Mouse (Mus musculus) right cerebral cortex, postnatal 36 days (tissue): ENCODE results near the gene Tgfbr3.

Experiments used
- DNase-seq, 2 experiments: peaks; one replicate each; pipeline ENCODE4 v3.0.0; 2022; ENCODE audit warnings: low spot score in 2 of 2, mixed read lengths in 1 of 2

Gene Tgfbr3

GRCm38 (mm10) chr5:107080986-107081624 is 208.3 kb downstream of the Tgfbr3 start:
- DNase-seq: no peak

- DNase-seq: no peak
Measured at GRCm38 (mm10) chr5:107079920-107080319, 209.5 kb downstream of the Tgfbr3 start.

- DNase-seq: peak in 1 of 2 experiments; percentile 20
Measured at GRCm38 (mm10) chr5:107079146-107079638, 210.2 kb downstream of the Tgfbr3 start.

DNA sequence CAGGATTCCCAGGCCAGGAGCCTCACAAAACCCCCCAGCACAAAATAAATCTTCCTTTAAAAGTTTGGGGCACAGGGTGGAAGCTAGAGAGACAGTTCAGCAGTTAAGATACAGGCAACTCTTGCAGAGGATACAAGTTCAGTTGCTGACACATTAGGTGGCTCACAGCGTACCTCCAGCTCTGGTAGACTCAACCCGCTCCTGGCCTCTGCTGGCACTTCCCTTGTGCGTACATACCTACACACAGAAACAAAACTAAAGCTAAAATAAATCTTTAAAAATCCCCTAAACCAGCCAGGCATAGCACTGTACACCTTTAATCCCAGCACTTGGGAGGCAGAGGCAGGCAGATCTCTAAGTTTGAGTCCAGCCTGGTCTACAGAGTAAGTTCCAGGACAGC is 211.1 kb downstream of the Tgfbr3 start:
- DNase-seq: no peak

DNA sequence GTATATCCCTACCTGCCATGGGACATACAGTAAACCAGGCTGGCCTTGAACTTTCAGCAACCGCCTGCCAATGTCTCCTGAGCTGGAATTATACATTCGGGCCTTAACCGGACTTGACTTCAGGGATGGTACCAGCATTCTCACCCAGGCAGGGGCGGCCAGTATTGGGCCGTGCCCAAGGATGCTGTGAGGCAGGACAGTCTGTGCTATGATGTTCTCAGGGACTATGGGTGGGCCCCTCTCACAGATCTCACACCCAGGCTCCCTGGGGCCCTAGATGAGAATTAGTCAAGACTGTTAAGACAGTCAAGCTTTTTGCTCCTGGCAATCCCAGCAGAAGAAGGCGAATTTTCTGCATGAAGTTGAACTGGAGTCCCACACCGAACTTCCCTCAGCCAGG is 211.5 kb downstream of the Tgfbr3 start:
- DNase-seq: no peak

DNA sequence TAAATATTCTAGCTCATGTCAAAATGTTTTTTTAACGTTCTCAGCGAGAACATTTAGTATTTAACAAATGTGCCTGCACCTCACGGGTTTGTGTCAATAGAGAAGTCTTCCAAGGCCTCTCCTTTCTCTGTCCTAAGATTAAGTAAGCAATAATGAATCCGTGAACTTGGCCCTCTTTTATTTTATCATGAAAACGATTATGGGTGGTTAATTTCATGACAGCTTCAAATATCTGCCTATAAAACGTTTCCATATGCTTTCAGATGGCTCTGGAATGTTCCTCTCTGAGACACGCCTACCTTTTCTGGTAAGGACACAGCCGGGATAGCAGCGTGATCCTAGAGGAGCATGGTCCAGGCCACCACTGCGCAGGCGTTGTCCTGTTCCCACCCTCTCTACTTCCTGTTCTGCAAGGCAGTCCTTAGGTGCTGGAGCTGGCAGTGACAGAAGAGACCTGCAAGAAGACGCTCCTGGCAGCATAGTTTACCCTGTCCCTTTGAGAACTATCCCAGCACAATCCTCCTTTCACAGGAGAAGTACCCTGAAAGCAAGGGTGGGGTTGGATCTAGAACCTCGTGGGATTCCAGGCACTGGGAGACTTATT is 214.3 kb downstream of the Tgfbr3 start:
- DNase-seq: no peak

- DNase-seq: no peak
Measured at GRCm38 (mm10) chr5:107074350-107074749, 215.1 kb downstream of the Tgfbr3 start.

DNA sequence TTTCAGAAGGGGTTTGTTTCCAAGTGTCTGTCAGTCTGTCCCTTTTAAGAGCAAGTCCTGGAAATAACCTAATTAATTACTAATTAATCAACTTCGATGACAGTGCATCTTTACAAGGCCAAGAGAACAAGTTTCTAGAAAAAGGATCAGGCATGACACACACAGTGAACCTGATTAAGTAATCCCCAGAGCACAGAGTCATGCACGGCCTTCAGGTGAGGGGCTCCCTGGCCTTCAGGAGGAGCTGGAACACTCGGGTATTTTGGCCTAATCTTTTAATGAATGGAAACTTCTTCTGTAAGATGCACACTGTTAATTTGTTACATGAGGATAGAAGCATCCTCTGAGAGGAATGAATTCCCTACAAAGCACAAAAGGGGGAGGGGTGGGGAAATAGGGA is 215.9 kb downstream of the Tgfbr3 start:
- no peak for DNase-seq

DNA sequence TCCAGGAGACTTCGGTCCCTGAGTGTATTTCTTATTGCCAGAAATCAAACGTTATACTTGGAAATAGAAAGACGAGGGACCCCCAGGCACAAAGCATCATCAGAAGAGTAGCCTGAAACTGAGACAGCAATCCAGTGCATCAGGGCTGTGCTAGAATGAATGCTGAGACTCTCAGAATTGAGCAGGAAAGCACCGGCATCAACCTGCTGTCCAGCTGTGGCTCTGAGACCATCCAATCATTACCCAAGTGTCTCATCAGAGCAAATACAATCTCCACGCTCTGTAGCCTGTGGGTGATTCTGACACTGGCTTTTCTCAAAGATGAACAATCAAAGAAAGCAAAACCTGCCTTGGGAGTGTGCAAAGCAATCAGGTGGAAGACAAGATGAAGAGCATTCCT is 221.3 kb downstream of the Tgfbr3 start:
- DNase-seq: no peak

GRCm38 (mm10) chr5:107067531-107067930 is 221.9 kb downstream of the Tgfbr3 start:
- no peak for DNase-seq

DNA sequence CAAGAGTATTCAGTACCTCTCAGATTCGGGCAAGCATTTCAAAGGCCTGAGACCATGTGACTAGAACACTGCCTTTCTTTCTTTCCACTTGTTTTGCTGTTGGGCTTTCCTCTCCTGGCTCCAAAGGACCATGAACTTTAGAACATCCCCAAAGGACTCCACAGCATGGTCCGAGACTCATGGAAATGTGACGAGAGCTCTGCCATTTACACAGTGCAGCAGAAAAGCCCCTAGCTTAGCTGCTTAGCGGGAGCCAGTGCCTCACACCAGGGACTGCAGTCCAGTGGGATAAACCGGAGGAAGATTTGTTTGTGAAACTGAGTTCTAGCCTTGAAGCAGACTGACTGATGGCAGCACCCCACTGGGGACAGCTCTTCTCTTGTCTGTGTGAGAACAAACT is 224.5 kb downstream of the Tgfbr3 start:
- DNase-seq: no peak

DNA sequence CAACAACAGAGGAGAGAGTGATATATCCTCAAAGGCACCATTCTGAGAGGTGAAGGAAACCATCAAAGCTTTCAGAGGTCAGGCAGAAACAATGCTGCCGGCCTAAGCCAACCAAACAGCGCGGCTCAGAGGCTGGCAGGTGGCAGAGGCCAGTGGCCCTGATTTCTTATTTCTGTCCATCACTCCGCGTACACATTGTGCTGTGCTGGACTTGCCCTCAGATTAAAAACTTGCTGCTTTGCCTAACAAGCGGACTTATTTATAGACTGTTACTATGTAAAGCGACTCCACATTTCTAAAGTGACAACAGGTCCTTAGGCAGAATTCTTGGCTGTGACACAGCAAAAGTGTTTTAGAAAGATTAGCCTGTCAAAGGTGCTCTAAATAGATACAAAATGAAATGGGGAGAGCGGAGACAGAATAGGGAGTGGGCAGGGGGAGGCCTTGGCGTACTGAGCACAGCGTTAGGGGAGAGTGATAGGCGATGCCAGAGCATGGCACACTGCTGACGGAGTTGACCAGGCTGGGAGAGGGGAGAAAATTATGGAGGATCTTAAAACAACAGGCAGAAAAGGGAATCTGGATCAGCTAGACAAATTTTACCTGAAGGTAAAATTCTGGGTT is 227.1 kb downstream of the Tgfbr3 start:
- no peak for DNase-seq

GRCm38 (mm10) chr5:107059514-107059913 is 229.9 kb downstream of the Tgfbr3 start:
- DNase-seq: no peak

- DNase-seq: no peak
Measured at GRCm38 (mm10) chr5:107058642-107059041, 230.8 kb downstream of the Tgfbr3 start.
